Mouse (Mus musculus) intestine, embryonic 14.5 days (tissue): ENCODE measurements at regions not wholly inside any gene's neighbourhood (a gene's known extent, or its start where the extent isn't known, plus 50 kb on each side); places are given as distances from the start of the nearest gene placed in this dataset.
"Not testable (repeated sequence)": the region's sequence is repeated elsewhere in the genome, so short reads cannot be mapped to it uniquely, and the experiment has no call there.

Experiments used
- ATAC-seq: fragments of 200-750 bp; cut with Nextera tagmentation; replicated peaks from 2 replicates; pipeline ENCODE4 v1.8.0; 2017; ENCODE audit warnings: low read depth, moderate number of reproducible peaks, moderate TSS enrichment, moderate library complexity; ENCODE audit not compliant: low FRiP score, low TSS enrichment
- DNase-seq: peaks from one replicate; pipeline ENCODE4 v3.0.0-alpha.2; 2018; ENCODE audit warnings: low spot score
- H3K27ac ChIP-seq: fragments of 300-500 bp; sonication (generic); 2 replicates; pipeline ENCODE4 v1.5.1; 2014; ENCODE audit warnings: low read depth, mild to moderate bottlenecking, control low read depth
- H3K27me3 ChIP-seq: fragments of 300-500 bp; sonication (generic); replicated peaks from 2 replicates; pipeline ENCODE4 v1.6.1; 2014; ENCODE audit warnings: low read length, control low read depth; ENCODE audit not compliant: control insufficient read depth, insufficient read depth
- H3K36me3 ChIP-seq: fragments of 300-500 bp; sonication (generic); 2 replicates; pipeline ENCODE4 v1.6.1; 2014; ENCODE audit warnings: low read length, control low read depth; ENCODE audit not compliant: control insufficient read depth, insufficient read depth
- H3K4me1 ChIP-seq: fragments of 300-500 bp; sonication (generic); replicated peaks from 2 replicates; pipeline ENCODE4 v1.6.1; 2014; ENCODE audit warnings: low read length, control low read depth, mixed read lengths; ENCODE audit not compliant: control insufficient read depth, insufficient read depth
- H3K4me2 ChIP-seq: fragments of 300-500 bp; sonication (generic); 2 replicates; pipeline ENCODE4 v1.6.1; 2014; ENCODE audit warnings: low read length
- H3K4me3 ChIP-seq: fragments of 300-500 bp; sonication (generic); 2 replicates; pipeline ENCODE4 v1.5.1; 2014; ENCODE audit warnings: low read depth, low read length, control low read depth, mixed read lengths
- H3K9ac ChIP-seq: fragments of 300-500 bp; sonication (generic); 2 replicates; pipeline ENCODE4 v1.6.1; 2014; ENCODE audit warnings: mild to moderate bottlenecking, low read length
- H3K9me3 ChIP-seq: fragments of 300-500 bp; sonication (generic); 2 replicates; pipeline ENCODE4 v1.6.1; 2016; ENCODE audit warnings: low read length, control low read depth; ENCODE audit not compliant: control insufficient read depth
- WGBS: fragments of 180-500 bp; shearing (Covaris S2); extraction: QIAGEN DNeasy Blood & Tissue Kit; methylation state at CpG from one replicate; pipeline ENCODE4 v1.1.7; 2014; 5-methylcytosine and 5-hydroxymethylcytosine counted together

DNA sequence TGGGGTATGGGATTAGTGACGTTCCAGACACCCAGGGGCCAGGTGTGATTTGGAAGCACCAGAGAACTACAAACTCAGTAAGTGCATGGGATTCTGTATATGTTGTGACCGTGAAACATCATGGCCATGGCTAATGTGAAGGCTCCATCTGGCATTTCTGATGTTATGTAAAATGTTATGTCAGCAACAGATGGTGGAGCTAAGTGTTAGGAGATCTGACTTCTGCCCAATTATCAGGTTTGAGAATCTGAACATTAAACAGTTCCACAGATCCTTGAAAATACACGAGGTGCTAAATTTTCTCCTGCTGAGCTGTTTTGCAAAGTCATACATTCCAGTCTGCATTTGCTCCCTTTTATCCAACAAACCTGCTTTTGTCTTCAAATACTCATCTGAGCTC lies 223.6 kb upstream of the Egfl6 start:
- DNase-seq (no peak), ATAC-seq (no peak)
- Histone ChIP-seq H3K4me3 (no peak overlapping the region), H3K9me3 (no peaks in the 10 kb centered on the region), H3K27me3 (0 out of 2 replicates have a peak, but pooled peaks cover 5% of the 10 kb centered on the region), H3K36me3 (no peaks in the 10 kb centered on the region), H3K4me2 (no peak overlapping the region), H3K9ac (no peak overlapping the region), H3K4me1 (no peaks in the 10 kb centered on the region), H3K27ac (no peak overlapping the region)
- 50% methylated on average over 3 of the region's 3 CpGs for WGBS

DNA sequence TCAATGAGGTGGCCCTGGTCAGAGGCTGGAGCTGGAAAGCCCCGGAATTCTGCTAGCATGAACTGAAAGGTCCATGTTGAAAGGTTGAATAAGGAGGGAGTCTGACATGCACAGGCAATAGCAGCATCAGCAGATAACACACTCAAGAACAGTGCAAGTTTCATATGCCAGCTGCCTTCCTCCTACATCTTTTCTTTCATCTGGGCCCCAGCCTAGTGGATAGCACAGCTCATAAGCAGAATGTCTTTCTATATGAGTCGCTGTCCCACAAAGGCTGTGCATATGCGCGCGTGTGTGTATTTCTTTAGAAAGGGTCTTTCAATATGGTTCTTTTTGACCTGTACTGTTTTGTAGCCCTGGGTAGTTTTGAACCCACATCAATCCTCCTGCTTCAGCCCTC lies 222.7 kb upstream of the Egfl6 start:
- WGBS, result 86% methylated on average over 5 of the region's 5 CpGs
- H3K9ac ChIP-seq, result no peak overlapping the region
- ATAC-seq, result no peak
- H3K4me2 ChIP-seq, result no peak overlapping the region
- no peaks in the 10 kb centered on the region for H3K9me3 ChIP-seq
- 0 out of 2 replicates have a peak, but pooled peaks cover 5% of the 10 kb centered on the region for H3K27me3 ChIP-seq
- no peak overlapping the region for H3K27ac ChIP-seq
- no peaks in the 10 kb centered on the region for H3K4me1 ChIP-seq
- H3K4me3 ChIP-seq, result no peak overlapping the region
- no peak for DNase-seq
- no peaks in the 10 kb centered on the region for H3K36me3 ChIP-seq

- H3K4me3 ChIP-seq, result no peak overlapping the region
- H3K36me3 ChIP-seq, result no peaks in the 10 kb centered on the region
- no peak for DNase-seq
- H3K4me1 ChIP-seq, result no peaks in the 10 kb centered on the region
- no peaks in the 10 kb centered on the region for H3K9me3 ChIP-seq
- WGBS, result 80% methylated on average over 1 of the region's 1 CpGs
- 0 out of 2 replicates have a peak, but pooled peaks cover 5% of the 10 kb centered on the region for H3K27me3 ChIP-seq
- ATAC-seq, result no peak
- no peak overlapping the region for H3K27ac ChIP-seq
- no peak overlapping the region for H3K9ac ChIP-seq
- no peak overlapping the region for H3K4me2 ChIP-seq
Measured at GRCm38 (mm10) chrX:166805957-166806356, 220.4 kb upstream of the Egfl6 start.

DNA sequence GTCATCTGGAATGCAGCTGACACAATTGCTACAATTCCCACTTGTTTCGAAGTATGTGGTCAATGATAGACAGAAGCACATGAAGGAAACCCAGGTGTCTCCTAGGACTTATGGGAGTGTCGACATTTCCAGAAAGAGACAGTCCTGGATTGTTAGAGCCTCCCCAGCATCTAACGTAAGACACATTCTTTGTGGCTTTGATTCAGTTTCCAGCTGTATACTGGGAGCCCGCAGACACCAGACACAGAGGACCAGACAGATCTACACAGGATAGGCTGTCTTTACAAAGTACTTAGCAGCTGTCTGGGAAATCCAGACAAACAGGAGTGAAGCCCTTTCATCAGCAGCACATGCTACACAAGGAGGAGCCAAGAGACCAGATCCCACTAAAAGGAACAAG lies 220.0 kb upstream of the Egfl6 start:
- WGBS, result 41% methylated on average over 4 of the region's 4 CpGs
- Histone ChIP-seq H3K9me3 (no peaks in the 10 kb centered on the region), H3K9ac (no peak overlapping the region), H3K4me1 (no peaks in the 10 kb centered on the region), H3K36me3 (no peaks in the 10 kb centered on the region), H3K27me3 (0 out of 2 replicates have a peak, but pooled peaks cover 5% of the 10 kb centered on the region), H3K4me2 (no peak overlapping the region), H3K27ac (no peak overlapping the region), H3K4me3 (no peak overlapping the region)
- DNase-seq (no peak), ATAC-seq (no peak)

DNA sequence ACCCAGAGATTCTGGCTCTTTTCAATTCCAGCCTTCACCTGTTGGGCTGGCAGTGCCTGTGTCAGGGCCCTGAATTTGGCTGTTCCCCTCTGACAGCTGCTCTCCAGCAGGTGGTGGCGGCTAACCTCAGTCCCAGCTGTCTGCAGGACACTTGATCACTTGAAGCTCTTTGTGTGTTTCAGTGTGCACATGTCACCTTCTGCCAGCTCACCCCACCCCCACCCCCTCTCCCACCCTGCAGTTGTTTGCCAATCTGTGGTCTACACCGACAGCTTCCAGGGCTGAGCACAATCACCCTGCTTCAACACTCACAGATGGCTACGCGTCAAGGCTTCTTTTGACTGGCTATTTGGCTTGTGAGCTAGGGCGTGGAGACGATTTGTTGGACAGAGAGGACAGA lies 217.7 kb upstream of the Egfl6 start:
- 61% methylated on average over 6 of the region's 6 CpGs for WGBS
- Histone ChIP-seq H3K4me2 (no peak overlapping the region), H3K4me1 (no peaks in the 10 kb centered on the region), H3K4me3 (no peak overlapping the region), H3K27me3 (no peaks in the 10 kb centered on the region), H3K36me3 (no peaks in the 10 kb centered on the region), H3K27ac (no peak overlapping the region), H3K9ac (no peak overlapping the region), H3K9me3 (no peaks in the 10 kb centered on the region)
- no peak for ATAC-seq
- no peak for DNase-seq

GRCm38 (mm10) chrX:166801017-166801416 lies 215.5 kb upstream of the Egfl6 start:
- Histone ChIP-seq H3K27ac (no peak overlapping the region), H3K9ac (no peak overlapping the region), H3K4me2 (no peak overlapping the region), H3K9me3 (no peaks in the 10 kb centered on the region), H3K4me1 (no peaks in the 10 kb centered on the region), H3K27me3 (no peaks in the 10 kb centered on the region), H3K4me3 (no peak overlapping the region), H3K36me3 (no peaks in the 10 kb centered on the region)
- ATAC-seq, result no peak
- WGBS, result 82% methylated on average over 2 of the region's 2 CpGs
- no peak for DNase-seq

- WGBS, result 58% methylated on average over 2 of the region's 2 CpGs
- no peak for DNase-seq
- Histone ChIP-seq H3K4me2 (no peak overlapping the region), H3K4me1 (no peaks in the 10 kb centered on the region), H3K4me3 (no peak overlapping the region), H3K36me3 (no peaks in the 10 kb centered on the region), H3K27ac (peak overlapping the region; percentile 9; the same call in 1 of the 2 replicates), H3K27me3 (no peaks in the 10 kb centered on the region; the same call in 1 of the 2 replicates), H3K9me3 (no peaks in the 10 kb centered on the region), H3K9ac (no peak overlapping the region)
- ATAC-seq, result no peak
Measured at GRCm38 (mm10) chrX:166795651-166796050, 210.1 kb upstream of the Egfl6 start.

- ATAC-seq (no peak), DNase-seq (no peak)
- no peak overlapping the region for H3K4me3 ChIP-seq
- H3K27ac ChIP-seq, result no peak overlapping the region
- peaks cover 3% of the 10 kb centered on the region; the same call in 1 of the 2 replicates for H3K27me3 ChIP-seq
- H3K4me2 ChIP-seq, result no peak overlapping the region
- 63% methylated on average over 3 of the region's 3 CpGs for WGBS
- H3K4me1 ChIP-seq, result no peaks in the 10 kb centered on the region; the same call in 1 of the 2 replicates
- no peak overlapping the region for H3K9ac ChIP-seq
- no peaks in the 10 kb centered on the region for H3K9me3 ChIP-seq
- H3K36me3 ChIP-seq, result no peaks in the 10 kb centered on the region
Measured at GRCm38 (mm10) chrX:166789031-166789430, 203.5 kb upstream of the Egfl6 start.

- ATAC-seq, result not testable (repeated sequence)
Measured at GRCm38 (mm10) chrX:166787137-166787536, 201.6 kb upstream of the Egfl6 start.

More at GRCm38 (mm10) chrX:166787137-166787536, 201.6 kb upstream of the Egfl6 start:
- WGBS, result 83% methylated on average over 1 of the region's 1 CpGs
- H3K27me3 ChIP-seq, H3K9me3 ChIP-seq, H3K27ac ChIP-seq, H3K4me2 ChIP-seq, H3K4me1 ChIP-seq, DNase-seq, H3K9ac ChIP-seq, H3K4me3 ChIP-seq, H3K36me3 ChIP-seq: not testable (repeated sequence)
